Mouse (Mus musculus) lung, adult 2 months (tissue): ENCODE data around the gene Tgif1.

Experiments
- CTCF ChIP-seq: fragments of 200-500 bp; IDR thresholded peaks from 2 replicates; pipeline ENCODE4 v1.5.1; 2011; ENCODE audit warnings: mild to moderate bottlenecking, low read length, control low read depth; ENCODE audit not compliant: insufficient read depth
- POLR2A ChIP-seq: fragments of 200-500 bp; IDR thresholded peaks from 2 replicates; pipeline ENCODE4 v1.6.1; 2011; ENCODE audit warnings: low read depth, mild to moderate bottlenecking, control low read depth, low read length, borderline replicate concordance; ENCODE audit errors: extremely low read depth

DNA sequence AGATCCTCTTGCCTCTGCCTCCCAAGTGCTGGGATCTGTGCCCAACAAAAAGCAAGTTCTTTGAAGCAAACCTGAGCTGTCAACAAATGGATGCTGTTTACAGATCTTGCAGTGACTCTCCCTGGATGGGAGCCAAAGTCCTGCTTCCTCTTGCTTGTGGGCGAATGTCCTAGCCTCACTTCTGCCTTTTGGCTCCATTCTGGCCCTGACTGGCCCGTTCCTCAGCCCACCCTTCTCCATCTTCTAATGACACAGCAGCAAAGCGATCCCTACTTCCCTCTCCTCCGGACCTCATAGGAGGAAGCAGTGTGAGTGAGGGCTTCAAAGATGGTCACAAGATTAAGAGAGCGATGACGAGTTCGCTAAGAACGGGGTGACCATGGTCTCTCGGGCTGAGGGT lies 20.8 kb downstream of the Tgif1 start:
- TF ChIP-seq CTCF (no peak), POLR2A (0 out of 2 replicates have a peak, but pooled peaks have one; percentile 20)
